Mouse (Mus musculus) frontal cortex, postnatal 25 days (tissue): ENCODE data around the gene Ankrd65.
A peak's percentile ranks its signal among the peaks of the same experiment; 100 is the strongest.
"Not testable (repeated sequence)": the region's sequence is repeated elsewhere in the genome, so short reads cannot be mapped to it uniquely, and the experiment has no call there.

Experiments
- DNase-seq, 2 experiments: peaks; one replicate each; pipeline ENCODE4 v3.0.0; 2022; ENCODE audit warnings: low spot score in 2 of 2

Ankrd65 gene

GRCm38 (mm10) chr4:155790021-155790489 lies at the start of gene Ankrd65:
Ankrd65 (plus strand) TSS chr4:155790439.
- no peak for DNase-seq

- DNase-seq = not testable (repeated sequence)
Observed at GRCm38 (mm10) chr4:155740681-155741080, 49.6 kb upstream of the Ankrd65 start.

- no peak for DNase-seq
Observed at GRCm38 (mm10) chr4:155742684-155743083, 47.6 kb upstream of the Ankrd65 start.

- no peak for DNase-seq
Observed at GRCm38 (mm10) chr4:155744474-155744873, 45.8 kb upstream of the Ankrd65 start.

GRCm38 (mm10) chr4:155745136-155745535 lies 45.1 kb upstream of the Ankrd65 start:
- no peak for DNase-seq

- DNase-seq = no peak
Observed at GRCm38 (mm10) chr4:155746036-155746548, 44.1 kb upstream of the Ankrd65 start.

- no peak for DNase-seq
Observed at GRCm38 (mm10) chr4:155746575-155747490, 43.4 kb upstream of the Ankrd65 start.

- DNase-seq = no peak
Observed at GRCm38 (mm10) chr4:155757011-155757410, 33.2 kb upstream of the Ankrd65 start.

GRCm38 (mm10) chr4:155759862-155760612 lies 30.2 kb upstream of the Ankrd65 start:
- DNase-seq = no peak

- peak; percentile 96 to 98 for DNase-seq
Observed at GRCm38 (mm10) chr4:155760613-155761355, 29.5 kb upstream of the Ankrd65 start, which contains the start of gene Atad3a. Atad3a (minus strand) TSS chr4:155761093.

- no peak for DNase-seq
Observed at GRCm38 (mm10) chr4:155761356-155762099, 28.7 kb upstream of the Ankrd65 start.

- DNase-seq = no peak
Observed at GRCm38 (mm10) chr4:155762357-155762756, 27.9 kb upstream of the Ankrd65 start.

GRCm38 (mm10) chr4:155769496-155769879 lies 20.8 kb upstream of the Ankrd65 start:
- no peak for DNase-seq

GRCm38 (mm10) chr4:155769880-155770512 lies 20.2 kb upstream of the Ankrd65 start:
- peak; percentile 85 to 88 for DNase-seq

- DNase-seq = no peak
Observed at GRCm38 (mm10) chr4:155770626-155771025, 19.6 kb upstream of the Ankrd65 start.

- no peak for DNase-seq
Observed at GRCm38 (mm10) chr4:155771706-155772105, 18.5 kb upstream of the Ankrd65 start.

- DNase-seq = no peak
Observed at GRCm38 (mm10) chr4:155772786-155773185, 17.5 kb upstream of the Ankrd65 start.

- no peak for DNase-seq
Observed at GRCm38 (mm10) chr4:155773335-155774078, 16.7 kb upstream of the Ankrd65 start.

GRCm38 (mm10) chr4:155774280-155774754 lies 15.9 kb upstream of the Ankrd65 start, which contains the start of gene Vwa1:
Vwa1 (minus strand) TSS chr4:155774698.
- DNase-seq = peak; percentile 63 to 77
